Mouse (Mus musculus): Measurements from ENCODE around the gene A830031A19Rik.

A830031A19Rik gene

GRCm38 (mm10) chr11:24016049-24016448 lies 58.8 kb downstream of the A830031A19Rik start:
- no peak for DNase-seq (ENCODE audit: extremely low spot score, low read depth, low spot score)

- no peak for DNase-seq (ENCODE audit: extremely low spot score, low read depth, low spot score)
Measured at GRCm38 (mm10) chr11:24014642-24015041, 60.2 kb downstream of the A830031A19Rik start.

- no peak for DNase-seq (ENCODE audit: extremely low spot score, low read depth, low spot score)
Measured at GRCm38 (mm10) chr11:24012301-24012700, 62.6 kb downstream of the A830031A19Rik start.

- no peak for DNase-seq (ENCODE audit: extremely low spot score, low read depth, low spot score)
Measured at GRCm38 (mm10) chr11:24008976-24009375, 65.9 kb downstream of the A830031A19Rik start.

- DNase-seq (ENCODE audit: extremely low spot score, low read depth, low spot score) = no peak
Measured at GRCm38 (mm10) chr11:24008244-24008643, 66.6 kb downstream of the A830031A19Rik start.

GRCm38 (mm10) chr11:24005445-24006156 lies 69.3 kb downstream of the A830031A19Rik start:
- no peak for DNase-seq (ENCODE audit: extremely low spot score, low read depth, low spot score)

- no peak for DNase-seq (ENCODE audit: extremely low spot score, low read depth, low spot score)
Measured at GRCm38 (mm10) chr11:24000675-24001074, 74.2 kb downstream of the A830031A19Rik start.
